Mouse (Mus musculus): ENCODE measurements around the gene Bpgm. TPM values are rescaled to one million over a fixed set of nuclear protein-coding genes. Genes with fewer than 3 reads are reported as not detected.

The Bpgm gene
- total RNA-seq, 2 experiments from 2014 or later, result 87.2 to 92.8 TPM

GRCm38 (mm10) chr6:34473346-34473745, 2.7 kb upstream of the Bpgm start:
- no peak overlapping the region for H3K4me3 ChIP-seq
- intact Hi-C loops (cut with DNase I), result no loop called here
- TF ChIP-seq CTCF (IDR thresholded peaks at IDR 0.05), result no peak
- DNase-seq, result no peak
- no peak overlapping the region for H3K27ac ChIP-seq

- intact Hi-C loops (cut with DNase I), result no loop called here
Measured at GRCm38 (mm10) chr6:34474031-34474430, 2.0 kb upstream of the Bpgm start.

GRCm38 (mm10) chr6:34475391-34475790, 616 bp upstream of the Bpgm start:
- peak overlapping the region; percentile 91 for H3K27ac ChIP-seq
- no peak for TF ChIP-seq CTCF (IDR thresholded peaks at IDR 0.05)
- intact Hi-C loops (cut with DNase I), result no loop called here

More at GRCm38 (mm10) chr6:34474031-34474430, 2.0 kb upstream of the Bpgm start:
- DNase-seq, result no peak
- no peak overlapping the region for H3K4me3 ChIP-seq
- TF ChIP-seq CTCF (IDR thresholded peaks at IDR 0.05), result peak; percentile 18; the same call in 1 of the 2 replicates
- H3K27ac ChIP-seq, result no peak overlapping the region

DNA sequence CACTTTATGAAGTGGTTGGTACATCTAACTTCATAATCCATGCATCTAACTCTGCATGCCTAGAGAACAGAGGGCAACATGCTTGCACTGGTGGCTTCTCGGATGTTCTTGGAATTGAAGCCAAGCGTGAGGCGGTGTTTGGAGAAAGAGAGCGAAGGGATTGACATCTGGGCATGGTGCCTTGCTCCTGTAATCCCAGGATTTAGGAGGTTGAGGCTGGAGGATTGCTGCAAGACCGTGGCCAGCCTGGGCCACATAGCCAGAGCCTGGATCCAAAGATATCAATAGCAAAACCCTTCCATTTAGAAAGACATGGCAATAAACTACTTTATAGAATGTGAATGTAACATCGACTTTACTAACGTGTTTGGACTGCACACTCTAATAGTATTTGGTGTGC, 2.0 kb downstream of the Bpgm start:
- Histone ChIP-seq H3K27ac (peak overlapping the region; percentile 57), H3K4me3 (peak overlapping the region; percentile 42)
- intact Hi-C loops (cut with DNase I), result no loop called here
- DNase-seq, result peak; percentile 42
- no peak for TF ChIP-seq CTCF (IDR thresholded peaks at IDR 0.05)

More at GRCm38 (mm10) chr6:34475391-34475790, 616 bp upstream of the Bpgm start:
- DNase-seq, result no peak
- peak overlapping the region; percentile 86 for H3K4me3 ChIP-seq

DNA sequence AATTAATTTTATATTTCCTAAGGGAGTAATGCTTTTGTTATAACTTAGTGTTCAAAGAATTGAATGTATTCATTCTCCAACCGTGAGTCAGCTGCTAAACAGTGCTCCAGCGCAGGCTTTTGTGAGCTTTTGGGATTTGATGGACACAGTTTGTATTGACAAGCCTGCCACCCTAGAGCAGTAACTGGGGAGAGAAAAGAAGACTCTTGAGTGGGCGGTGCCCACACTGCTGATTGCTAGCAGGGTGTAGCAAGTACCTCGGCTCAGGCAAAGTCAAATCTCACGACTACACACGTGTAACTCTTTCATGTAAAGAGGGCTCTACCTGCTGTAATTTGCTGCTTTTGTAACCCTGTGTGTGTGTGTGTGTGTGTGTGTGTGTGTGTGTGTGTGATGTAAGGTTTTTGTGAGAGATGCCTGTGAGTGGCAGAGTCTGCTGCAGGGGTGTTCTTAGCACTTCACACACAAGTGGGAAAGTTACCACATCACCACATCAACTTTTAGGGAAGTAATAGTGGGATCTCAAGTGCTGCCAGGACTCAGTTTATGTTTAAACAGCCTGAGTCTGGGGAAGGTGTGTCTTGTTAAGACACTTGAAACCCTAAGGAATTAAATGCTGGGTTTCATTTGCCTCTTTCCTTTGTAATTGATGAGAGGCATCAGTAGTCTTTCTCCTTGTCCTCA, 2.8 kb downstream of the Bpgm start:
- TF ChIP-seq CTCF (IDR thresholded peaks at IDR 0.05), result no peak
- H3K27ac ChIP-seq, result peak overlapping the region; percentile 57; the same call in 1 of the 2 replicates
- DNase-seq, result no peak
- H3K4me3 ChIP-seq, result peak overlapping the region; percentile 42
- intact Hi-C loops (cut with DNase I), result no loop called here

DNA sequence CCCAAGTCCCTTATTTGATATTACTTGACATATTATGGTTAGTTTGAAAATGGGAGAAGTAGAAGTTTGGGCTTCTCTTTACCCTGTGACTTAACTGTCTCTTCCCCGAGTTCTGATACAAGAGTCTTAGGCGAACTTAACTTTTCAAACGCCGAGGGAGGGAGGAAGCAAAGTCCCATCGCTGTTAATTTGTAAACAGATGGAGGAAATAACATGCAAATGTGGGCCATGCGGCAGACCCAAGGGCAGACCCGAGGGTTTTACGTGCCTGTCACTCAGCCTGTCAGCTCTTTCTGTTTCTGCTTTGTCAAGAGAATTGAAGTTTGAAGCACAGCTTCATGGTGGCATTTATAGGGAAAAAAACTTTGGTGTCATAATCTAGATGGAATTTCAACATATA, 3.5 kb downstream of the Bpgm start:
- DNase-seq, result no peak
- H3K4me3 ChIP-seq, result no peak overlapping the region
- TF ChIP-seq CTCF (IDR thresholded peaks at IDR 0.05), result no peak
- no peak overlapping the region; the same call in 1 of the 2 replicates for H3K27ac ChIP-seq
- intact Hi-C loops (cut with DNase I), result no loop called here

GRCm38 (mm10) chr6:34480749-34481148, 4.7 kb downstream of the Bpgm start:
- Histone ChIP-seq H3K27ac (no peak overlapping the region), H3K4me3 (no peak overlapping the region)
- intact Hi-C loops (cut with DNase I), result loop anchor here (10.0 kb wide), 1 partner anchor 384 kb away; the partner anchor contains the start of gene Tmem140
- DNase-seq, result no peak
- no peak for TF ChIP-seq CTCF (IDR thresholded peaks at IDR 0.05)

GRCm38 (mm10) chr6:34481349-34481748, 5.3 kb downstream of the Bpgm start:
- DNase-seq, result no peak
- TF ChIP-seq CTCF (IDR thresholded peaks at IDR 0.05), result no peak
- H3K4me3 ChIP-seq, result no peak overlapping the region
- intact Hi-C loops (cut with DNase I), result loop anchor here (10.0 kb wide), 1 partner anchor 383 kb away; the partner anchor contains the start of gene Tmem140
- no peak overlapping the region for H3K27ac ChIP-seq

- no peak for TF ChIP-seq CTCF (IDR thresholded peaks at IDR 0.05)
- intact Hi-C loops (cut with DNase I), result loop anchor here (10.0 kb wide), 1 partner anchor 382 kb away; the partner anchor contains the start of gene Tmem140
- no peak for DNase-seq
- peak overlapping the region; percentile 3; the same call in 1 of the 2 replicates for H3K27ac ChIP-seq
- H3K4me3 ChIP-seq, result no peak overlapping the region
Measured at GRCm38 (mm10) chr6:34482842-34483241, 6.8 kb downstream of the Bpgm start.

DNA sequence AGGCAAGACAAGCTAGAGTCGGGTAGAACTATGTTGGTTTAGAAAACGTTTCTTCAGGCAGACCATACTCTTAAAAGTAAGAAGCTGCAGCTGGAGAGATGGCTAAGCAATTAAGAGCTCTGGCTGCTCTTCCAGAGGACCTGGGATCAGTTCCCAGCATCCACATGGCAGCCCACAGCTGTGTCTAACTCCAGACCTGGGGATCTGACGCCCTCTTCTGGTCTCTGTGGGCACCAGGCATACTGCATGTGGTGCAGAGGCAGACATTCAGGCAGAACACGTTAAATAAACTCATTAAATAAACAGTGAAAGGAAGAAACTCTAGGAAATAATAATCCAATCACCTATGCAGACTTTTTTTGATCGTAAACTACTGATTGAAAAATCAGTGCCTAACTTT, 7.4 kb downstream of the Bpgm start:
- intact Hi-C loops (cut with DNase I), result loop anchor here (10.0 kb wide), 1 partner anchor 381 kb away; the partner anchor contains the start of gene Tmem140
- no peak for TF ChIP-seq CTCF (IDR thresholded peaks at IDR 0.05)

DNA sequence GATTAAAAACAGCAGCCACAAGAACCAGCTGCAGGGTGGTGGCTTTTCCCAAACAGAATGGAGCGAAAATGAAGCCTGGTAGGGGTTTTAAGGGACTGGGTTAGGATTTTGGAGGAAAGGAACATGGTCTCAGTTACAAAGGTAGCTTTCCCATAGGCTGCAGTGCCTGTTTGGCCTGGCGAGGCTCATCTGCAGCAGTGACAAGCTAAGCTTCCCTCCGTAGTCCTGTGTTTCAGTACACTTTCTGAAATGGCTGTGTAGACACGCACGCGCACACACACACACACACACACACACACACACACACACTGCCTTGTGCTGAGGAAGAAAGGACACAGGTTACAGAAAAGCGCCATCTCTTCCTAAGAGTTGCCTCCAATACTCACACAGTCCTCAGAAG, 7.8 kb downstream of the Bpgm start:
- intact Hi-C loops (cut with DNase I), result loop anchor here (10.0 kb wide), 1 partner anchor 381 kb away; the partner anchor contains the start of gene Tmem140
- no peak overlapping the region for H3K4me3 ChIP-seq
- no peak for DNase-seq
- no peak for TF ChIP-seq CTCF (IDR thresholded peaks at IDR 0.05)
- H3K27ac ChIP-seq, result no peak overlapping the region; the same call in 1 of the 2 replicates

More for the DNA sequence above, 7.4 kb downstream of the Bpgm start:
- no peak for DNase-seq
- Histone ChIP-seq H3K4me3 (no peak overlapping the region), H3K27ac (peak overlapping the region; percentile 3; the same call in 1 of the 2 replicates)

GRCm38 (mm10) chr6:34486071-34486626, 10.1 kb downstream of the Bpgm start:
- H3K27ac ChIP-seq, result peak overlapping the region; percentile 88
- H3K4me3 ChIP-seq, result peak overlapping the region; percentile 65
- no peak for TF ChIP-seq CTCF (IDR thresholded peaks at IDR 0.05)
- intact Hi-C loops (cut with DNase I), result loop anchor here (10.0 kb wide), 1 partner anchor 379 kb away; the partner anchor contains the start of gene Tmem140
- peak; percentile 63 for DNase-seq
